Mouse (Mus musculus) liver, embryonic 15.5 days (tissue): Measurements from ENCODE around the gene Acap1. TPM values are rescaled to one million over a fixed set of nuclear protein-coding genes. Genes with fewer than 3 reads are reported as not detected.

Source experiments
- ATAC-seq: fragments of 200-750 bp; cut with Nextera tagmentation; 2 replicates; pipeline ENCODE4 v1.8.0; 2017; ENCODE audit warnings: moderate number of reproducible peaks, mild to moderate bottlenecking, moderate library complexity; ENCODE audit not compliant: insufficient read depth
- H3K27ac ChIP-seq: fragments of 300-500 bp; sonication (generic); replicated peaks from 2 replicates; pipeline ENCODE4 v1.5.1; 2015; ENCODE audit warnings: mild to moderate bottlenecking, inconsistent platforms
- H3K27me3 ChIP-seq: fragments of 300-500 bp; sonication (generic); 2 replicates; pipeline ENCODE4 v1.6.1; 2015; ENCODE audit warnings: mild to moderate bottlenecking, inconsistent platforms
- H3K36me3 ChIP-seq: fragments of 300-500 bp; sonication (generic); replicated peaks from 2 replicates; pipeline ENCODE4 v1.6.1; 2015; ENCODE audit warnings: moderate library complexity, mild to moderate bottlenecking, inconsistent platforms
- H3K4me1 ChIP-seq: fragments of 300-500 bp; sonication (generic); replicated peaks from 2 replicates; pipeline ENCODE4 v1.6.1; 2015; ENCODE audit warnings: inconsistent platforms
- H3K4me2 ChIP-seq: fragments of 300-500 bp; sonication (generic); 2 replicates; pipeline ENCODE4 v1.6.1; 2015; ENCODE audit warnings: moderate library complexity, mild to moderate bottlenecking, inconsistent platforms
- H3K4me3 ChIP-seq: fragments of 300-500 bp; sonication (generic); replicated peaks from 2 replicates; pipeline ENCODE4 v1.5.1; 2015; ENCODE audit warnings: mild to moderate bottlenecking, inconsistent platforms
- H3K9ac ChIP-seq: fragments of 300-500 bp; sonication (generic); 2 replicates; pipeline ENCODE4 v1.6.1; 2015; ENCODE audit warnings: moderate library complexity, mild to moderate bottlenecking, inconsistent platforms
- H3K9me3 ChIP-seq: fragments of 300-500 bp; sonication (generic); replicated peaks from 2 replicates; pipeline ENCODE4 v1.6.1; 2016; ENCODE audit warnings: inconsistent platforms
- WGBS: fragments of 180-500 bp; shearing (Covaris S2); methylation state at CpG from one replicate; pipeline ENCODE4 v1.1.7; 2015; ENCODE audit warnings: mixed read lengths; ENCODE audit not compliant: insufficient replicate concordance; 5-methylcytosine and 5-hydroxymethylcytosine counted together
- microRNA-seq: library from miRNA; unstranded; fragments of <30 nt; microRNA quantifications from one replicate; pipeline ENCODE4, GENCODE M21; 2016
- polyA plus RNA-seq: library from polyadenylated mRNA; unstranded; fragments of >200 nt; fragmentation: Nextera tagmentation; extraction: Ambion mirVana; gene quantifications from 2 replicates; pipeline ENCODE4 v1.2.1, GENCODE M21; 2015

Acap1 gene
- polyA plus RNA-seq, 1 experiment from 2014 or later, result 5.9 TPM

- Histone ChIP-seq H3K36me3 (0 out of 2 replicates have a peak, but pooled peaks cover 4% of the 10 kb centered on the region), H3K4me3 (no peak overlapping the region), H3K27me3 (peaks cover 65% of the 10 kb centered on the region), H3K27ac (no peak overlapping the region), H3K4me1 (peaks cover 66% of the 10 kb centered on the region), H3K9ac (no peak overlapping the region), H3K4me2 (no peak overlapping the region), H3K9me3 (no peaks in the 10 kb centered on the region)
- WGBS, result 26% methylated on average over 4 of the region's 4 CpGs
- no peak for ATAC-seq
Measured at GRCm38 (mm10) chr11:69835966-69836335, 59.4 kb downstream of the Acap1 start.

- Histone ChIP-seq H3K36me3 (0 out of 2 replicates have a peak, but pooled peaks cover 4% of the 10 kb centered on the region), H3K27ac (no peak overlapping the region), H3K27me3 (peaks cover 70% of the 10 kb centered on the region), H3K9me3 (no peaks in the 10 kb centered on the region), H3K4me1 (peaks cover 66% of the 10 kb centered on the region), H3K9ac (no peak overlapping the region), H3K4me2 (0 out of 2 replicates have a peak overlapping the region, but pooled peaks have one; percentile 10), H3K4me3 (no peak overlapping the region)
- no peak for ATAC-seq
- WGBS, result 27% methylated on average over 9 of the region's 9 CpGs
Measured at GRCm38 (mm10) chr11:69835326-69835965, 59.9 kb downstream of the Acap1 start.

GRCm38 (mm10) chr11:69834001-69834549 lies 61.3 kb downstream of the Acap1 start:
- peak overlapping the region; percentile 84 for H3K4me2 ChIP-seq
- peak overlapping the region; percentile 51 for H3K4me3 ChIP-seq
- 5% methylated on average over 47 of the region's 48 CpGs for WGBS
- peak; percentile 19 for ATAC-seq
- H3K36me3 ChIP-seq, result no peaks in the 10 kb centered on the region
- peak overlapping the region; percentile 65 for H3K9ac ChIP-seq
- H3K9me3 ChIP-seq, result no peaks in the 10 kb centered on the region
- 0 out of 2 replicates have a peak overlapping the region, but pooled peaks have one; percentile 14 for H3K27ac ChIP-seq
- H3K27me3 ChIP-seq, result peaks cover 72% of the 10 kb centered on the region
- H3K4me1 ChIP-seq, result peaks cover 55% of the 10 kb centered on the region

GRCm38 (mm10) chr11:69833554-69833953 lies 61.8 kb downstream of the Acap1 start:
- no peak for ATAC-seq
- Histone ChIP-seq H3K27me3 (peaks cover 72% of the 10 kb centered on the region), H3K9me3 (no peaks in the 10 kb centered on the region), H3K36me3 (no peaks in the 10 kb centered on the region), H3K4me2 (peak overlapping the region; percentile 84), H3K4me3 (peak overlapping the region; percentile 51), H3K4me1 (peaks cover 50% of the 10 kb centered on the region), H3K9ac (peak overlapping the region; percentile 65), H3K27ac (no peak overlapping the region)
- WGBS, result 38% methylated on average over 8 of the region's 8 CpGs

Small RNA genes within 50 kb of the gene (microRNA-seq; reads per million reads assigned to microRNA genes)
- gene Mir6924, result not detected

Other genes starting within 250 kb of the Acap1 start
- gene Sox15, start 240.2 kb downstream of the Acap1 start, polyA plus RNA-seq, result not detected in 2 replicates
- gene Mpdu1, start 232.9 kb downstream of the Acap1 start, polyA plus RNA-seq, result 34.1 and 35.2 TPM in 2 replicates
- 28.2 and 31.4 TPM in 2 replicates for gene Cd68, start 229.4 kb downstream of the Acap1 start, polyA plus RNA-seq
- 228 and 232 TPM in 2 replicates for gene Eif4a1, start 223.1 kb downstream of the Acap1 start, polyA plus RNA-seq
- gene Senp3, start 213.5 kb downstream of the Acap1 start, polyA plus RNA-seq, result 23.9 and 27.2 TPM in 2 replicates
- 0.15 and 0.64 TPM in 2 replicates for gene Tnfsf13, start 209.8 kb downstream of the Acap1 start, polyA plus RNA-seq
- 2.1 and 2.6 TPM in 2 replicates for gene Tnfsf12, start 199.7 kb downstream of the Acap1 start, polyA plus RNA-seq
- 0.85 and 0.89 TPM in 2 replicates for gene Tnfsfm13, start 199.4 kb downstream of the Acap1 start, polyA plus RNA-seq
- 10.2 and 10.4 TPM in 2 replicates for gene Polr2a, start 136.9 kb downstream of the Acap1 start, polyA plus RNA-seq
- gene Slc35g3, start 133.6 kb downstream of the Acap1 start, polyA plus RNA-seq, result not detected in 2 replicates
- 0.43 and 0.92 TPM in 2 replicates for gene Zbtb4, start 129.6 kb downstream of the Acap1 start, polyA plus RNA-seq
- 0.84 and 1.3 TPM in 2 replicates for gene Chrnb1, start 99.6 kb downstream of the Acap1 start, polyA plus RNA-seq
- 0.16 and 0.18 TPM in 2 replicates for gene Fgf11, start 93.7 kb downstream of the Acap1 start, polyA plus RNA-seq
- gene Tmem102, start 89.9 kb downstream of the Acap1 start, polyA plus RNA-seq, result 0.69 and 0.94 TPM in 2 replicates
- gene Gm39566, start 80.2 kb downstream of the Acap1 start, polyA plus RNA-seq, result not detected in 2 replicates
- not detected in 2 replicates for gene Spem2, start 77.1 kb downstream of the Acap1 start, polyA plus RNA-seq
- gene Spem1, start 73.4 kb downstream of the Acap1 start, polyA plus RNA-seq, result not detected in 2 replicates
- 0.54 and 0.64 TPM in 2 replicates for gene Nlgn2, start 57.8 kb downstream of the Acap1 start, polyA plus RNA-seq
- gene Tmem256, start 57.0 kb downstream of the Acap1 start, polyA plus RNA-seq, result 336 and 387 TPM in 2 replicates
- 26.1 and 28.0 TPM in 2 replicates for gene Plscr3, start 49.2 kb downstream of the Acap1 start, polyA plus RNA-seq
- 0.60 and 0.62 TPM in 2 replicates for gene Tnk1, start 36.8 kb downstream of the Acap1 start, polyA plus RNA-seq
- gene Tmem95, start 17.5 kb downstream of the Acap1 start, polyA plus RNA-seq, result not detected in 2 replicates
- 1.2 and 1.4 TPM in 2 replicates for gene Kctd11, start 14.1 kb downstream of the Acap1 start, polyA plus RNA-seq
- 0.89 and 1.0 TPM in 2 replicates for gene 2810408A11Rik, start 5.4 kb upstream of the Acap1 start, polyA plus RNA-seq
- 2.7 and 3.1 TPM in 2 replicates for gene Neurl4, start 5.5 kb upstream of the Acap1 start, polyA plus RNA-seq
- gene Gps2, start 18.3 kb upstream of the Acap1 start, polyA plus RNA-seq, result 90.6 and 98.4 TPM in 2 replicates
- 1,245 and 1,257 TPM in 2 replicates for gene Eif5a, start 26.4 kb upstream of the Acap1 start, polyA plus RNA-seq
- not detected in 2 replicates for gene Ybx2, start 40.3 kb upstream of the Acap1 start, polyA plus RNA-seq
- gene Slc2a4, start 52.6 kb upstream of the Acap1 start, polyA plus RNA-seq, result 19.9 and 22.1 TPM in 2 replicates
- 4.5 and 6.6 TPM in 2 replicates for gene Cldn7, start 69.2 kb upstream of the Acap1 start, polyA plus RNA-seq
- 8.9 and 11.9 TPM in 2 replicates for gene Ctdnep1, start 85.6 kb upstream of the Acap1 start, polyA plus RNA-seq
- 58.1 and 60.5 TPM in 2 replicates for gene Elp5, start 87.0 kb upstream of the Acap1 start, polyA plus RNA-seq
- gene Gabarap, start 95.6 kb upstream of the Acap1 start, polyA plus RNA-seq, result 252 and 262 TPM in 2 replicates
- 23.1 and 24.0 TPM in 2 replicates for gene Phf23, start 100.2 kb upstream of the Acap1 start, polyA plus RNA-seq
- gene Dvl2, start 105.1 kb upstream of the Acap1 start, polyA plus RNA-seq, result 5.3 and 5.5 TPM in 2 replicates
- 111 and 124 TPM in 2 replicates for gene Acadvl, start 119.9 kb upstream of the Acap1 start, polyA plus RNA-seq
- gene Dlg4, start 121.4 kb upstream of the Acap1 start, polyA plus RNA-seq, result 0.63 and 0.93 TPM in 2 replicates
- gene Asgr1, start 158.5 kb upstream of the Acap1 start, polyA plus RNA-seq, result 6.8 and 7.3 TPM in 2 replicates
- 10.7 and 13.0 TPM in 2 replicates for gene Asgr2, start 197.1 kb upstream of the Acap1 start, polyA plus RNA-seq
- gene Mgl2, start 234.8 kb upstream of the Acap1 start, polyA plus RNA-seq, result 2.6 and 2.9 TPM in 2 replicates